Mouse (Mus musculus) intestine, postnatal 0 days (tissue): ENCODE results near the gene Prkcsh. TPM values are rescaled to one million over a fixed set of nuclear protein-coding genes. Genes with fewer than 3 reads are reported as not detected.

Experiments
- ATAC-seq: fragments of 200-750 bp; cut with Nextera tagmentation; 2 replicates; pipeline ENCODE4 v1.8.0; 2017; ENCODE audit warnings: mild to moderate bottlenecking, moderate TSS enrichment, moderate library complexity
- H3K27ac ChIP-seq: fragments of 300-500 bp; sonication (generic); 2 replicates; pipeline ENCODE4 v1.5.1; 2014; ENCODE audit warnings: mild to moderate bottlenecking, low read depth, low read length, moderate library complexity
- H3K27me3 ChIP-seq: fragments of 300-500 bp; sonication (generic); replicated peaks from 2 replicates; pipeline ENCODE4 v1.6.1; 2014; ENCODE audit warnings: low read length, mixed read lengths; ENCODE audit not compliant: control insufficient read depth, insufficient read depth
- H3K36me3 ChIP-seq: fragments of 300-500 bp; sonication (generic); 2 replicates; pipeline ENCODE4 v1.6.1; 2014; ENCODE audit warnings: mild to moderate bottlenecking, moderate library complexity; ENCODE audit not compliant: control insufficient read depth, insufficient read depth
- H3K4me1 ChIP-seq: fragments of 300-500 bp; sonication (generic); replicated peaks from 2 replicates; pipeline ENCODE4 v1.6.1; 2014; ENCODE audit warnings: antibody characterized with exemption, low read length, mixed read lengths; ENCODE audit not compliant: control insufficient read depth, insufficient read depth
- H3K4me2 ChIP-seq: fragments of 300-500 bp; sonication (generic); replicated peaks from 2 replicates; pipeline ENCODE4 v1.6.1; 2014; ENCODE audit warnings: low read depth, mild to moderate bottlenecking, moderate library complexity
- H3K4me3 ChIP-seq: fragments of 300-500 bp; sonication (generic); 2 replicates; pipeline ENCODE4 v1.5.1; 2014; ENCODE audit warnings: low read depth, low read length
- H3K9ac ChIP-seq: fragments of 300-500 bp; sonication (generic); 2 replicates; pipeline ENCODE4 v1.6.1; 2014; ENCODE audit warnings: mild to moderate bottlenecking, low read depth, low read length
- H3K9me3 ChIP-seq: fragments of 300-500 bp; sonication (generic); 2 replicates; pipeline ENCODE4 v1.6.1; 2016; ENCODE audit warnings: mixed run types; ENCODE audit not compliant: control insufficient read depth
- CTCF ChIP-seq: sonication (generic); IDR thresholded peaks from 2 replicates; pipeline ENCODE4 v1.5.1; 2016; ENCODE audit warnings: low read depth, mild to moderate bottlenecking, control low read depth, antibody characterized with exemption, moderate library complexity
- WGBS: fragments of 180-500 bp; shearing (Covaris S2); extraction: QIAGEN DNeasy Blood & Tissue Kit; methylation state at CpG from one replicate; pipeline ENCODE4 v1.1.7; 2014; 5-methylcytosine and 5-hydroxymethylcytosine counted together
- polyA plus RNA-seq: library from polyadenylated mRNA; unstranded; fragments of >200 nt; fragmentation: Nextera tagmentation; extraction: Ambion mirVana; gene quantifications from 2 replicates; pipeline ENCODE4 v1.2.1, GENCODE M21; 2015

The Prkcsh gene
- polyA plus RNA-seq, 1 experiment from 2014 or later: 104 TPM

- TF ChIP-seq CTCF: 0 out of 2 replicates have a peak, but pooled peaks have one; percentile 8
- ATAC-seq: peak; percentile 68
- no peak overlapping the region for H3K27ac ChIP-seq
- no peak overlapping the region for H3K9ac ChIP-seq
- H3K4me3 ChIP-seq: peak overlapping the region; percentile 34
- WGBS: 2% methylated on average over 42 of the region's 43 CpGs
- H3K27me3 ChIP-seq: peaks cover 42% of the 10 kb centered on the region
- H3K4me2 ChIP-seq: peak overlapping the region; percentile 66
- H3K9me3 ChIP-seq: no peaks in the 10 kb centered on the region
- H3K36me3 ChIP-seq: no peaks in the 10 kb centered on the region
- 0 out of 2 replicates have a peak, but pooled peaks cover 7% of the 10 kb centered on the region for H3K4me1 ChIP-seq
These were observed 47.8 kb downstream of the Prkcsh start for GRCm38 (mm10) chr9:22050351-22050889.

- no peak overlapping the region; the same call in 1 of the 2 replicates for H3K9ac ChIP-seq
- no peak for TF ChIP-seq CTCF
- no peaks in the 10 kb centered on the region for H3K9me3 ChIP-seq
- H3K27me3 ChIP-seq: peaks cover 43% of the 10 kb centered on the region
- peak overlapping the region; percentile 66 for H3K4me2 ChIP-seq
- ATAC-seq: no peak
- 0 out of 2 replicates have a peak, but pooled peaks cover 7% of the 10 kb centered on the region for H3K4me1 ChIP-seq
- no peak overlapping the region for H3K27ac ChIP-seq
- peak overlapping the region; percentile 34 for H3K4me3 ChIP-seq
- no peaks in the 10 kb centered on the region for H3K36me3 ChIP-seq
- WGBS: 2% methylated on average over 59 of the region's 67 CpGs
These were observed 48.8 kb downstream of the Prkcsh start for GRCm38 (mm10) chr9:22051161-22051957.

GRCm38 (mm10) chr9:22051958-22052254 is 49.3 kb downstream of the Prkcsh start, which contains the start of gene Elavl3:
TSS of gene Elavl3 (minus strand) at chr9:22052023.
- peaks cover 43% of the 10 kb centered on the region for H3K27me3 ChIP-seq

GRCm38 (mm10) chr9:22053657-22054056 is 51.1 kb downstream of the Prkcsh start:
- H3K9me3 ChIP-seq: no peaks in the 10 kb centered on the region
- ATAC-seq: no peak
- 25% methylated on average over 7 of the region's 7 CpGs for WGBS
- no peak overlapping the region for H3K9ac ChIP-seq
- H3K27ac ChIP-seq: no peak overlapping the region
- no peak for TF ChIP-seq CTCF
- H3K27me3 ChIP-seq: peaks cover 43% of the 10 kb centered on the region
- no peak overlapping the region for H3K4me3 ChIP-seq
- H3K4me1 ChIP-seq: 0 out of 2 replicates have a peak, but pooled peaks cover 7% of the 10 kb centered on the region
- H3K36me3 ChIP-seq: peaks cover 20% of the 10 kb centered on the region
- H3K4me2 ChIP-seq: no peak overlapping the region

More at GRCm38 (mm10) chr9:22051958-22052254, 49.3 kb downstream of the Prkcsh start, which contains the start of gene Elavl3:
- peak within 1 kb of the TSS; percentile 34 for H3K4me3 ChIP-seq
- no peaks in the 10 kb centered on the region for H3K9me3 ChIP-seq
- WGBS: 2% methylated on average over 19 of the region's 28 CpGs
- peak within 1 kb of the TSS; percentile 66 for H3K4me2 ChIP-seq
- no peak for TF ChIP-seq CTCF
- 0 out of 2 replicates have a peak, but pooled peaks cover 7% of the 10 kb centered on the region for H3K4me1 ChIP-seq
- no peak within 1 kb of the TSS for H3K27ac ChIP-seq
- ATAC-seq: no peak
- 0 out of 2 replicates have a peak, but pooled peaks cover 2% of the 10 kb centered on the region for H3K36me3 ChIP-seq
- H3K9ac ChIP-seq: no peak within 1 kb of the TSS; the same call in 1 of the 2 replicates

GRCm38 (mm10) chr9:22054411-22055076 is 51.9 kb downstream of the Prkcsh start:
- Histone ChIP-seq H3K4me2 (peak overlapping the region; percentile 35; the same call in 1 of the 2 replicates), H3K27me3 (peaks cover 43% of the 10 kb centered on the region), H3K4me3 (no peak overlapping the region), H3K9ac (no peak overlapping the region), H3K36me3 (peaks cover 27% of the 10 kb centered on the region), H3K9me3 (no peaks in the 10 kb centered on the region), H3K4me1 (0 out of 2 replicates have a peak, but pooled peaks cover 7% of the 10 kb centered on the region), H3K27ac (no peak overlapping the region)
- WGBS: 3% methylated on average over 32 of the region's 32 CpGs
- TF ChIP-seq CTCF: peak; percentile 86
- ATAC-seq: peak; percentile 29

GRCm38 (mm10) chr9:22055713-22056112 is 53.1 kb downstream of the Prkcsh start:
- H3K9ac ChIP-seq: no peak overlapping the region
- no peak overlapping the region for H3K4me2 ChIP-seq
- H3K27ac ChIP-seq: no peak overlapping the region
- H3K27me3 ChIP-seq: peaks cover 38% of the 10 kb centered on the region
- 0 out of 2 replicates have a peak, but pooled peaks cover 4% of the 10 kb centered on the region for H3K4me1 ChIP-seq
- H3K36me3 ChIP-seq: peaks cover 30% of the 10 kb centered on the region
- H3K9me3 ChIP-seq: no peaks in the 10 kb centered on the region
- no peak overlapping the region for H3K4me3 ChIP-seq
- no peak for TF ChIP-seq CTCF
- no peak for ATAC-seq
- 27% methylated on average over 29 of the region's 29 CpGs for WGBS
